Mouse (Mus musculus): ENCODE data around the gene Wnt9a.

DNA sequence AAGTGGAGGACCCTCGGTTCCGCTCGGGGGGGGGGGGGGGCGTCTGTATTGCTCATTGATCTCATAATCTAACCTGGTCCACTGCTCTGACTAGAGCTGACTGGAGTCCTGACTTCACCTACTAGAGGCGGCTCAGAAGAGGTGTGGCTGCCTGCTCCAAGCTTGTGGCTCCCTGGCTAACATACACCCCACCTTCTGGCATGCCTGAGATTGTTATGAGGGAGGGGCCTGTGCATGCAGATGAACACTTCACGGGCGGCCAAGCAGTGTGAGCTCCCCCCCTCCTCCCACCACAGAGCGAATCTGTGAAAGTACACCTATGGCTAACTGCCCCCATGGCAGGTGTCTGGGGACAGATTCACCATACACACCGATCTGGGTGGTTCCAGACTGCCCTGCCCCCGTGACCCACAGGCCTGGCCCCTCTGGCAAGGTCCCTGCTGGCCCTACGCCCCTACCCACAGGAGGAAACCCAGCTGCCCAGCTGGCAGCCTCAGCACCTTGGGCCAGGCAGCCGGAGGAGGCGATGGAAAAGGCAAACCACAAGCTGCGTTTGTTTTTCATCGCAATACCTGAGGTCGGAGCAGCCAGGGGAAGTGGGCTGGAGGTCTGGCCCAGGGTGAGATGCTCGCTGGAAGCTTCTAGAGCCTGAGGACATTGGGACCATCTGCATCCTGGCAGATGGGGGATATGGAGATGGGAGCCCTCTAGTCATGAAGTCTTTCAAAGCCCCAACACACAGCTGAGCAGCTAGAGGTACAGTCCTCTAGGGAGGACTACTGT is 6.5 kb downstream of the Wnt9a start:
- TF ChIP-seq CEBPB (IDR thresholded peaks at IDR 0.05; ENCODE audit: low read depth) (no peak), MYOD1 (IDR thresholded peaks at IDR 0.05; ENCODE audit: control insufficient read depth, insufficient read length, low read depth) (peak; percentile 5)

Data from C2C12 (cell line).